Mouse (Mus musculus) right cerebral cortex, postnatal 10 days (tissue): ENCODE data around the gene Orm2.
A peak's percentile ranks its signal among the peaks of the same experiment; 100 is the strongest.

Experiments used
- DNase-seq, 2 experiments: peaks; one replicate each; pipeline ENCODE4 v3.0.0; 2021; ENCODE audit warnings: low spot score in 2 of 2

Orm2 gene

GRCm38 (mm10) chr4:63377483-63377882 lies 15.2 kb downstream of the Orm2 start:
- no peak for DNase-seq

GRCm38 (mm10) chr4:63382676-63383369 lies 20.6 kb downstream of the Orm2 start:
- DNase-seq: no peak

- no peak for DNase-seq
These were observed 21.2 kb downstream of the Orm2 start for GRCm38 (mm10) chr4:63383474-63383873.

DNA sequence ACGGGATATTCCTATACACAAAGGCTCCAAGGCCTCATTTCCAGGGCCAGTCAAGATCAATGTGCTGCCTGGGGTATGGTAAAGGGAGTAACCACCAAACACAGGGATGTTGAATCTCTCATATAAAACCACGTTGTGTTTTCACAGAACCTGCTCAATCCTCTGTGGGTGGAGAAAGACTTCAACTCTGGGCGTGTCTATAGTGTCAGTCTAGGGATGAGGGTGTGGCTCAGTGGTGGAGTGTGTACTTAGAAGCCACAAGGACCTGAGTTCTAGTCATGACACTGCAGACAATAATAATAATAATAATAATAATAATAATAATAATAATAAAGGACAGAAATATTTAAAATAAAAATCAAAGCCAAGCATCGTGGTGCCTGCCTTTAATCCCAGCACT lies 22.0 kb downstream of the Orm2 start:
- DNase-seq: no peak

DNA sequence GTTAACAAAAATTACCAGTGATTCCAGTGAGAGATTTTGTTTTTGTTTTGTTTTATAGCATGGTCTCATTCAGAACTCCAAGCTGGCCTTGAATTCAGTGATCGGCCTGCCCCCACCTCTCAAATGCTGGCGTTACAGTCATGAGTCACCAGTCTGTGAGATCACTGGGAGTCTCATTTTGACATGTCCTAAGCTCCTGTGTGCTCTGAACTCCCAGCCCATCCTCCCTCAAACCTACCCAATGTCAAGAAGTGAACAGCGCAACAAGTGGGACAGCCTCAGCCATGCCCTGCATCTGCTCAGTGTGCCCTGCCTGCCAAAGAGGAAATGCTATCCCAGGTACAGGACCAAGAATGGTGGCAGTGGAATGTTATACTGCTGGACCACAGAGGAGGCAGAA lies 23.0 kb downstream of the Orm2 start:
- no peak for DNase-seq

GRCm38 (mm10) chr4:63385784-63386183 lies 23.5 kb downstream of the Orm2 start:
- no peak for DNase-seq

DNA sequence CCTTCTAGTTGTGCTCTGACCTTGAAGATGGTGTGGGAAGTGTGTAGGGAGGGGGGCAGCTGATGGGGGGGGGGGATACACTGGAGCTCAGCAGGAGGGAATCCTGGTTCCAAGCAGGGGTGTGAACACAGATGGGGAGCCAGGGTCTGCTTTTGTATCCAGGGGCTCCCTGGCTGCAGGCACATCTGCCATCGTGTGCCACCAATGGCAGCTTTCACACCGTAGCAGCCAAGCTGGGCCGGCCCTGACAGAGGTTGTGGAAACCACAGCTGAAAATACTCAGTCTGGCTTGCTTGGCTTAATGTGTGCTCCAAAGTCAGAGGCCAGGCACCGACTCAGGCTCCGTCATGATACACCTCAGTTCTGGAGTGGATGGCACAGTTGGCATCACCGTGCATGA lies 25.8 kb downstream of the Orm2 start:
- DNase-seq: no peak

GRCm38 (mm10) chr4:63389121-63389886 lies 27.1 kb downstream of the Orm2 start:
- no peak for DNase-seq

- DNase-seq: no peak
These were observed 27.8 kb downstream of the Orm2 start for GRCm38 (mm10) chr4:63389887-63390528.

DNA sequence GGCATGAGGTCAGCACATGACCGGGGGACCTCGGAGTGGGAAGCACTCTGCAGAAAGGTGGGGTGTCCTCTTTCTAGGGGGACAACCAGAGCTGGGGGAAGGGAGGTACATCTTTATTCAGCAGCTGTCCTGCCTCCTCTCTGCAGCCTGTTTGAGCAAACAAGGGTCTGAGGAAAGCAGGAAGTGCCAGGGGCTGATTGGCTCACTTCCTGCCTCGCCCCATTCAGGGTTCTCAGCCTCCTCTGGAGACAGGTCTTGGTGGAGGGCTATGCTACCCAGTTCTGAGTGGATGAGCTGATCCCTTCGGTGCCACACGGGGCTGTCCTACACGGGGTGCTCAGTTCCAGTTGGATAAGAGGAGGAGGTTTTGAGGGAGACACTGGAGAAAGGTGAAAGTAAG lies 29.1 kb downstream of the Orm2 start:
- DNase-seq: no peak

GRCm38 (mm10) chr4:63397981-63398537 lies 35.8 kb downstream of the Orm2 start:
- no peak for DNase-seq

- DNase-seq: no peak
These were observed 36.8 kb downstream of the Orm2 start for GRCm38 (mm10) chr4:63398854-63399609.

- no peak for DNase-seq
These were observed 37.5 kb downstream of the Orm2 start for GRCm38 (mm10) chr4:63399691-63400270.

GRCm38 (mm10) chr4:63400541-63401306 lies 38.5 kb downstream of the Orm2 start:
- DNase-seq: no peak

DNA sequence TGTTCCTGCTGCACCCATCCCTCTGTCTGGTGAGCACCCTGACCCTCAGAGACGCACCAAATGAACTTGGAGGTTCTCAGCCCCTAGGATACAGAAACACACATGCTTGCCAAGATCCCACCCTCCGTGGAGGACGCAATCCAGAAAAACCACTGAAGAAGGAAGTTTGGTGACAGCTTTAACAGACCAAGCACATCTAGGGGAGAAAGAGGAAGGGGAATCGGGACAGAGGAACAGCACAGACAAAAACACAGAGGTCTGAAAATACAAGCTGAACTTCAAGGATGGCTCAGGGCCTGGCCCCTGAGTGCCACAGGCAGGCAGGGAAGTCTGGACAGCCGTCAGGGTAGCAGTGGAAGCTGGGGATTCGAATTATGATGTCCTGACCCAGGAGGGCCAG lies 39.4 kb downstream of the Orm2 start:
- DNase-seq: no peak

DNA sequence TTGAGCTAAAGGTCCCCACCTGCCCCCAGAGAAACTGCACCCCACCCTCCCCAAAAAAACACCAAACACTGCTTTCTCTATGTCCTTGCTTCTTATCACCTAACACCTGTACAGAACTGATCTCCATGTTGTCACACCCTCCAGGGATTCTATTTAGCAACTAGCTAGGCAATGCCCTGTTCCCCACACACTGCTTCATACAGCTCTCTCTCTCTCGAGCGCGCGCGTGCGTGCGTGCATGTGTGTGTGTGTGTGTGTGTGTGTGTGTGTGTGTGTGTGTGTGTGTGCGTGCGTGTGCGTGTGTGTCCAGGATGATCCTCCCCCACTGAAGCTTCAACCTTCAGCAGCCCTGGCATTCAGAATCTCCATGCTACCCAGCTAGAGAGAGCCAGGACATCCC lies 39.8 kb downstream of the Orm2 start:
- no peak for DNase-seq

- DNase-seq: no peak
These were observed 40.3 kb downstream of the Orm2 start for GRCm38 (mm10) chr4:63402558-63402957.

DNA sequence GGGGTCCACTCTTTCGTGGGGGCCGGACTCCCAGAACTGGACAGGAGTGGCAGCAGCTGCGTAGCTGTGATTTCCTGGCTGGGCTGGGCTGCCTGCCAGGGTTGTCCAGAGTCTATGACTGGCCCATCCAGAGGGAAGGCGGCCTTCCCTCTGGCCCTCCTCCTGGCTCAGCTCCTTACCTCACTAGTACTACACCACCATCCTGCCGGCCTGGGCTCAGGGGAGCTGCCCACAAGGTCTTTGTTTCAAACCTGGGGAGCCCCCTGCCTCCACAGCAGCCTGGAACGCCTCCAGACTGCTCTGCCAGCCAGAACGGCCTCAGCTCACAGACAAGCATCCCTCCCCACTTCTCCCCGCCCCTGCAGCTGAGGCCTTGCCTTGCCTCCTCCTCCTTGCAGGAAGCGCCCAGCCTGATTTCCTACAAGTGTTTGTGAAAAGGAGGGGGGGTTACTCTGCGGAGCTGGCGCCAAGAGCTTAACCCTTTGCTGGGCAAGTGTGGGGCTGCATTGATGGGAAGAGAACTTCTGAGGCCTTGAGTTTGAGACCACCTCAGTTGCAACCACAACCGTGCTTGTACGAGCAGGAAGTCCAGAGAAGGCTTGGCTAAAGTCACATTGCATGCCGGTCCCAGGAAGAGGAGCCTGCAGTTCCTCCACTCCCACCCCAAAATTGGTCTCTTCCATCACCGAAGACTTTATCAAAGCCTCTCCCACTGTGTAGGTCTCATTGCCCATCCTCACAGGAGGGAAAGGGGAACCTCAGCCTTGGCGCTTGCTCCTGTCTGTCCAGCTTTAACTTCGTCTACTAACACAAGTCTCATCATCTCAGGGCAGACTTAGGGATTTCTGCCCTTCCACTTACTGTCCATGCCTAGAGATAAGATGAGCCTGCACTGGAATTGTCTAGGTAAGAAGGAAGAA lies 41.1 kb downstream of the Orm2 start, which contains the start of gene Akna:
TSS of gene Akna (minus strand) at position 315 of the 920 bp plus-strand sequence.
- DNase-seq: peak; percentile 89

DNA sequence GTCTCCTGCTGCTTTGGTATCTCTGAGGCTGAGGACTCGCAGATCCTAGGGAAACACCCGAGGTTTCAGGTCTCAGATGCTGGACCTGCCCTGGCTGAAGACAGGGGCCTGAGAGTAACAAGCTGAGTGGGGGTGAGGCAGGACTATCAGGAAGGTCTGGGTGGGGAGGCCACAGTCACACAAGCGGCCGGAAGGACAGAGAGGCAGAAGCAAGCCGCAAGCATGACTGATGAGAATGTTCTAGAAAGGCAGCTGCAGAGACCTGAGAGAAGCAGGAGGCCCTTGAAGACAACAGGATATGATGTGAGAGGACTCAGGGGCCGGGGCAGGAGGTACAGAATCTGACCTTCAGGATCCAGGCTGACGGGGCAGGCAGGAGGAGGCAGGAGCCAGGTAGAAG lies 42.0 kb downstream of the Orm2 start:
- DNase-seq: no peak

DNA sequence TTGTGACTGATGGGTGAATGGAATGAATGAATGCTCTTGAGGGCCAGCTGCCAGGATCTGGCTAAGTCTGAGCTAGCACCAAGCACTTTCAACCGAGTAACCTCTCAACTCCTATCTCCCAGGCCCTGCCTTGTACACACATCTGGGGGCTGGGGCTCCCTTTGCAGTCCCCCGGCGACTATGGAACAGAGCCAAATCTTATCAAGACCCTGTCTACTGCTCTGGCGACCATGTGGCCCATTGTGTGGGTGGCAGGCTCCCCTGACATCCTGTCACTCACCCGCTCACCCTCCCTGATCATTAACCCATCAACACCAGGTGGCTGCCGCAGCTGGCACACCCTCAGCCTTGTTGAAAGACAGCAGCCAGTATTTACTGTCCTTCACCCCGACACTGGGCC lies 42.8 kb downstream of the Orm2 start:
- DNase-seq: no peak
